Mouse (Mus musculus) MEL (cell line): ENCODE data around the gene Hagh.

Source experiments
- CHD1 ChIP-seq: IDR thresholded peaks from 2 replicates; pipeline ENCODE4 v1.6.1; 2012; ENCODE audit warnings: low read depth, mild to moderate bottlenecking, inconsistent platforms, low read length, improper control_type of control experiment
- CHD2 ChIP-seq: IDR thresholded peaks from 2 replicates; pipeline ENCODE4 v1.6.1; 2011; ENCODE audit warnings: low read length, improper control_type of control experiment
- CTCF ChIP-seq, 3 experiments: IDR thresholded peaks in 2 of 3; conservative IDR thresholded peaks in 1 of 3; 2 replicates each; pipeline ENCODE4 v1.5.1; 2011 to 2012; ENCODE audit warnings: low read length in 3 of 3, low read depth in 2 of 3, mild to moderate bottlenecking in 2 of 3, improper control_type of control experiment in 1 of 3, inconsistent platforms in 1 of 3, mixed read lengths in 1 of 3, moderate library complexity in 1 of 3; ENCODE audit not compliant: control insufficient read depth in 1 of 3, insufficient read depth in 1 of 3, poor library complexity in 1 of 3, severe bottlenecking in 1 of 3
- EP300 ChIP-seq, 2 experiments: IDR thresholded peaks; 2 replicates each; pipeline ENCODE4 v1.6.1; 2011; ENCODE audit warnings: improper control_type of control experiment in 2 of 2, low read length in 2 of 2, low read depth in 1 of 2, mild to moderate bottlenecking in 1 of 2
- ETS1 ChIP-seq: IDR thresholded peaks from 2 replicates; pipeline ENCODE4 v1.6.1; 2012; ENCODE audit warnings: low read depth, mild to moderate bottlenecking, inconsistent platforms, low read length, improper control_type of control experiment, moderate library complexity
- MAFK ChIP-seq: IDR thresholded peaks from 2 replicates; pipeline ENCODE4 v1.6.1; 2011; ENCODE audit warnings: low read depth, mild to moderate bottlenecking, low read length, improper control_type of control experiment, borderline replicate concordance
- MAX ChIP-seq: IDR thresholded peaks from 2 replicates; pipeline ENCODE4 v1.6.1; 2011; ENCODE audit warnings: low read length, improper control_type of control experiment
- POLR2A ChIP-seq, 2 experiments: IDR thresholded peaks; 2 replicates each; pipeline ENCODE4 v1.6.1; 2011 to 2012; ENCODE audit warnings: low read length in 2 of 2, mild to moderate bottlenecking in 2 of 2, control low read depth in 1 of 2, improper control_type of control experiment in 1 of 2, low read depth in 1 of 2, moderate library complexity in 1 of 2; ENCODE audit not compliant: control insufficient read depth in 1 of 2, insufficient read depth in 1 of 2, poor library complexity in 1 of 2
- POLR2AphosphoS2 ChIP-seq: IDR thresholded peaks from 2 replicates; pipeline ENCODE4 v1.6.1; 2011; ENCODE audit warnings: low read length, improper control_type of control experiment
- POLR2AphosphoS5 ChIP-seq: IDR thresholded peaks from 2 replicates; pipeline ENCODE4 v1.6.1; 2012; ENCODE audit warnings: low read depth, borderline replicate concordance, mild to moderate bottlenecking, inconsistent platforms, low read length, moderate library complexity, mixed read lengths
- USF1 ChIP-seq: IDR thresholded peaks from 2 replicates; pipeline ENCODE4 v1.6.1; 2014; ENCODE audit warnings: low read depth, mild to moderate bottlenecking, inconsistent platforms, low read length, improper control_type of control experiment, moderate library complexity
- ZNF384 ChIP-seq: IDR thresholded peaks from 2 replicates; pipeline ENCODE4 v1.6.1; 2012; ENCODE audit warnings: low read depth, mild to moderate bottlenecking, inconsistent platforms, low read length, improper control_type of control experiment

DNA sequence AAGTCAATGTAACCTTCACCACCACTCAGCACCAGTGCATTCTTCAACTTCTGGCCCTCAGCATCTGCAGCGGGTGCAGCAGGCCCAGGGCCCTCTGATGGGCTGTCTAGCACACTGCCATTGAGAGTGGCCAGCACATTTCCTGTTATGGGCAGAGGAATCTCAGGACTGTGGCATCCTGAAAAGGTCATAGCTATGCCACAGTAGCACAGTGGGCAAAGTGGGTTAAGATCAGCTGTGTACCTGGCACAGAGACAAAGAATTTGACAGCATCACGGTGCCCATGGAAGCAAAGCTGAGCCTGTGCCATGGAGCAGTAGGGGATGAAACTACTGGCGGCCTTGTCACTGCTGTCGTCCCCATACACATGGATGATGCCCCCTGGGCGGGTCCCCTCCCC lies 59.2 kb downstream of the Hagh start:
- TF ChIP-seq CTCF (IDR thresholded peaks at IDR 0.05 in 2 of 3, conservative IDR thresholded peaks at IDR 0.05 in 1 of 3; ENCODE audit: control insufficient read depth in 1 of 3, insufficient read depth in 1 of 3, low read depth in 2 of 3, low read length in 3 of 3, poor library complexity in 1 of 3, severe bottlenecking in 1 of 3) (no peak), MAFK (no peak), CHD2 (no peak), ETS1 (no peak), POLR2AphosphoS5 (no peak), EP300 (IDR thresholded peaks at IDR 0.05; ENCODE audit: low read depth in 1 of 2, low read length in 2 of 2) (no peak), CHD1 (no peak), ZNF384 (no peak), USF1 (no peak), MAX (no peak), POLR2A (IDR thresholded peaks at IDR 0.05; ENCODE audit: control insufficient read depth in 1 of 2, insufficient read depth in 1 of 2, low read depth in 1 of 2, low read length in 2 of 2, poor library complexity in 1 of 2) (no peak), POLR2AphosphoS2 (no peak; the same call in 1 of the 2 replicates)
